Mouse (Mus musculus): Measurements from ENCODE around the gene Crk.
A peak's percentile ranks its signal among the peaks of the same experiment; 100 is the strongest.

Gene Crk

DNA sequence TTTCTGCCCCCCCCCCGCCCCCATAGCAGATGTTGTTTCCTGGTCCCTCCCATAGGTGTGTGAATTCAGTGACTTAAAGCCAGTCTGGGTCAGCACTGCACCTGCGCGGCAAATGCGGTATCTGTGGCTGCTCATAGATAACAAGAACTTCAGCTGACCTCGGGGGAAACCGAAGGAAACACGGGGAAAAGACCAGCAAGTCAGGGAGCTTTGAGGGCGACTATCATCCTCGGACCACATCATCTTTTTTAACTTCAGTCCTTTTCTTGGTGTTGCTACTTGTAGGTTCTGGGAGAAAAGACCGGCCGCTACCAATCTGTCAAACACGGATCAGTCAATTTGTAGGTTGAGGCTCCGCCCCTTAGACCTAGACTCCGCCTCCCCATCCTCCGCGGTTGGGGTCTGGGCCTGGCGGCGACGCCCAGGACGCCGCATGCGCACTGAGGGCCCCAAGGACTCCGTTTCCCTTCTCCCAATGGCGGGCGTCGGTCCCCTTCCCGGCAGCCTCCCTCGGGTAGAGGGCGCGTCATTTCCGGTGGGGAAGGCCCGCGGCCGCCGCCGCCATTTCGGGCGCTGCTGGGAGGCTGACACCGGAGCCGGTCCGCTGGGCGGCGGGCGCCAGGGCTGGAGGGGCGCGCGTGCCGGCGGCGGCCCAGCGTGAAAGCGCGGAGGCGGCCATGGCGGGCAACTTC is at the start of gene Crk:
Gene Crk (plus strand): TSS at position 513 of the 692 bp plus-strand sequence.
- peak; percentile 99 for DNase-seq

DNA sequence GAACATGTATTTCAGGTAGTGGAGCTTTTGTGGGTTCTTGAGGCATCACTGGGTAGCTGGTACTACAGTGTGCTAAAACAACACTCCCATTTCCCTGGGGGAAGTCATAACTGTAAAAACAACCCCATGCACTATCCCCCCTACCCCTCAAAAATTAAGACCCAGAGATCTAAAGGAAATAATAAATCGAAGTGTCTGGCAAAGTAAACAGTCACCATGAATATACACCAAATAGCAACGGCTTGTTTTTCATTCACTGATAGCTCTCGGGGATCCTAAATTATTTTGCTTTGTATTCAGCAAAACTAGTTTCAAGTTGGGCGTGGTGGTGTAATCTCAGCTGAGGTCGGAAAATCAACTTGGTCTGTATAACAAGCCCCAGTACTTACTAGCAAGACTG is 49.0 kb upstream of the Crk start:
- no peak for DNase-seq

- DNase-seq, result peak; percentile 98
Measured at GRCm38 (mm10) chr11:75630645-75631229, 48.3 kb upstream of the Crk start, which contains the start of gene Inpp5k. TSS of gene Inpp5k (plus strand) at chr11:75630988.

GRCm38 (mm10) chr11:75631561-75632225 is 47.4 kb upstream of the Crk start:
- peak; percentile 79 for DNase-seq

GRCm38 (mm10) chr11:75632921-75633320 is 46.1 kb upstream of the Crk start:
- DNase-seq, result no peak

GRCm38 (mm10) chr11:75634801-75635200 is 44.3 kb upstream of the Crk start:
- peak; percentile 63 for DNase-seq

DNA sequence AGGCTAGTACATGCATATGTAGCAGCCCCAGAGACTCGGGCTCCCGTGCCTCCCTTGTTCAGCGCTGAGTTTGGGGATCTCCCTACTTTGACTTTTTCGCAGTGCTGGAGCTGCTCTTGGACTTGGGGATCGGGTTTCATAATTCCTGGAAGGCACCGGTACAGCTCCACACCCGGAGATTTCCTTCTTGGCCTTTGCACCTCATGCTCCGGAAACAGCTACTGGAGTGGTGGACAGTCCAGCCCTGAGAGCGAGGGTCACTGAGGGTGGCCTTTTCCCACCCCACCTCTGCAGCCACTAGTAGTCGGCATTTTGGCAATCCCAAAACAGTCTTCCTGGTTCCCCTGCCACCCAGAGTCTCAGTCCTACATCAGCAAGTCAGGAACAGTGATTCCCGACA is 43.7 kb upstream of the Crk start:
- peak; percentile 59 for DNase-seq

DNA sequence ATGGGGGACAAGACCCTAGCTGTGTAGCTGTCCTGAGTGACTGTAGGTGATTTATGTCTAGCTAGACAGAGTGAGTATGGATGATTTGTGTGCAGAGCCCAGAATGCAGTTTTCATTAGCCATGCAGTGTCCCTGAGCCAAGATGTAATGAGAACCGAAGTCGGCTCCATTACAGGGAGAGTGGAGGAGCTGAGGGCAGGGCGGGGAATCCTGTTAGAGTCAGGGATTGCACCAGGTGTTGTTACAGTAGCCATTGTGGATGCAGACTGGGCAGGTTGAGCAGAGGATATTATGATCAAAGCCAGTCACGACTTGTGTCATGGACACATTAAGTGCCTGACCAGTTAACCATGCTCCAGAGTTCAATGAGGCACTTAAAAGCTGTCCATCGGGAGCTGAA is 35.7 kb upstream of the Crk start:
- no peak for DNase-seq

GRCm38 (mm10) chr11:75644684-75645083 is 34.4 kb upstream of the Crk start:
- peak; percentile 33 for DNase-seq

DNA sequence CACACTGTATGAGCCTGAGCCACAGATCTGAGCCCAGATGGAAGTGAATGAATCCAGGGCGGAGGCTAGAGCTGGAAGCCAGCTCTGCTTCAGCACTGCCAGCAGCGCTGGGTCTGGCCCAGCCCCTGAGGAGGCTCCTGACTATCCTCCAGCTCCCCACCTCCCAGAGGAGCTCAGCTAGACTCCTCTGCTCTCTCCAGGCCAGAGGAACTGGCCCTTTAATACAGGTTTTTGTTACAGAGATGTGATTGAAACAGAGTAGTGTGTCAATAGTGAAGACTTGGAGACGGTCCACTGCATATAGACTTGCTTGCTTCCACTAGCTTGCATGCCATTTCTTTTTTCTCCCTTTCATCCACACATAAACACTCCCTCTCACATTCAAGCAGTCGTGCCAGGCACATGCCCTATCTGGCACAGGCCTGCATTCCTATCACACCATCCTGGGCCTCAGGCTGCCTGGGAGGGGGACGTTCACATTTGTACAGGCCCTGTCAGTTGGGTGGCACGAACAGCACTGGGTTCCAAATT is 31.3 kb upstream of the Crk start:
- DNase-seq, result peak; percentile 45

GRCm38 (mm10) chr11:75649155-75649561 is 29.9 kb upstream of the Crk start:
- DNase-seq, result peak; percentile 82

DNA sequence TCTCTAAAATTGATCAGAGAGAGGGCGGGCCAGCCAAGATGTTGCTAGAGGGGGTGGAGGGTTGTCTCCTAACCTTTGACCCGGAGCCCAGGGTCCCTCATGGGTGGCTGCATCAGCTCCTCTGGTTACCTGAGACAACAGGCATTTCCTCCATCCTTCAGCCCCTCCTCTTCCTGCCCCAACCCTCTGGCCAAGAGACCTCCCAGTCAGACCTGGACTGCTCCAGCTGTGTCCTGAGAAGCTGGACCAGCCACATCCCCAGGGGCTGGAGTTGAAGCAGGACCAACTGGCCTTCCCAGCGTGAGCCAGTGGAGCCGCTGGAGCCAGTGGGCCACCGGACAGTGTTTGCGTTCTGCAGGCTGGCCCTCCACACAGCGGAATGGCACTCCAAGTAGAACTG is 28.7 kb upstream of the Crk start, which contains the start of gene Myo1c:
Gene Myo1c (plus strand): TSS at position 194 of the 400 bp plus-strand sequence.
- peak; percentile 20 for DNase-seq

GRCm38 (mm10) chr11:75650958-75651425 is 28.1 kb upstream of the Crk start:
- DNase-seq, result peak; percentile 50

DNA sequence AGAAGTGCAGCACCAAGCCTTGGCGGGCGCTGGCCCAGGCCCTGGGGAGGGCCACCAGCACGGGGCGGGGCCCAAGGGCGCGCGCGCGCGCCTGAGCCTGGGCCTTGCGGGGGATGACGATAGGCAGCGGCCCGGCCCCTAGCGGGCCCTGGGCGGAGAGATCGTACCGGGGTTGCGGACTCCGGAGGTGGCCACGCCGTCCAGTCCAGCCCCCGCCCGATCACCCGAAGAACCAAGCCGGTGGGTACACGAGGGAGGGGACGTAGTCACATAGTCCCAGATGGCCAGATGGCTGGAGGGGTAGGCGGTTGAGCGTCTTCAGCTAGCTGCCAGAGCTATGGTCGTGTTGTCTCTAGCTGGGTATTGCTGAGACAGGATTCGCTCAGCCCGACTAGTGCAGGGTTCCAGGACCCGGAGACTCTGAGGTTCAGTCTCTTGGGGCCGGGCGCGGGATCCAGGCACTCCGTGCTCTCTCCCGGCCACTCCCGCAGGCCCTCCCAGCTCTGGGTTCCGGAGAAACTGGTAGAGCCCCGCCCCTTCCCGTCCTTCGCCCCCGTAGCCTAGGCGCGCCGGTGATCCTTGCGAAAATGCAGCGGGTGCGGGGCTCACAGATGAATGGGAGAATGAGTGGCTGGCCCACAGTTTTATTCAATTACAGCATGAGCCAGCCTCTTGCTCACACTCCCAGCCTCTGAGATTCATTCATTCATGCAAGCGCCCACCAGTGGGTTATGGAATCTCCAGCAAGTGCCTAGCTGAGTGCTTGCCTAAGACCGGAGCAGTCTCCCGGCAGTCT is 27.4 kb upstream of the Crk start:
- DNase-seq, result peak; percentile 90

DNA sequence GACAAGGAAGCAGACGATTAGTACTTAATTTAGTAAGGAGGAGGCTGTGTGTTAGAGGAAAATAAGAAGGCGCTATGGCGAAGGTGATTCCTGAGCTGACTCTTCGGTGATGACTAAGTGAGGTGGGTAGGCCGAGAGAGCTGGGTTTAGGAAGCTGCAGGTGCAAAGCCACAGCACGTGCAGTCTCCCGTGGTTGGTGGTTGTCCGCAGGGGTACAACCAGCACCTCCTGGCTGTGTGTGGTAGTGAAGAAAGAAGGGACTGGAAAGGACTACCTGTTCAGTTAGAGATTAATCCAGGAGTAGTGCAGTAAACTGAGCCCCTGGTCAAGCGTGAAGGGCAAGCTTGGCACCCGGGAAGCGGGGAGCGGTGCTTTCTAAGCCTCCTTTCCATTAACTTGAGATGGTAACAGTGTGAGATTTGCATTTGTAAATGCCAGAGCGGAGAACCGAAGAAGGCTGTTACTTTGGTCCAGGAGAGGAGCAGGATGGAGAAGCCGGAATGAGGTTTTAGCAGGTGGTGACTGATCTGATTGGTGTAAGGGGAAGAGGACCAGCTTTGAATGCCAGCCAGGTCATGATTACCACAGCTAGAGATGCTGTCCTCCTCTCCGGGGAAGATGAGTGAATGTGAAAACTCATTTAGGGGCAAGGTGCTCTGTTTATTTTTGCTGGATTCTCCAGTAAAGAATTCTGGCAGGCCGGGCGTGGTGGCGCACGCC is 26.7 kb upstream of the Crk start:
- DNase-seq, result peak; percentile 59

- DNase-seq, result peak; percentile 74
Measured at GRCm38 (mm10) chr11:75652942-75653684, 25.9 kb upstream of the Crk start.

- peak; percentile 92 for DNase-seq
Measured at GRCm38 (mm10) chr11:75653781-75654470, 25.1 kb upstream of the Crk start.

GRCm38 (mm10) chr11:75654471-75655390 is 24.3 kb upstream of the Crk start:
- peak; percentile 64 for DNase-seq

Measured in lung, postnatal 36 days (tissue).